Mouse (Mus musculus) heart, embryonic 15.5 days (tissue): ENCODE data around the gene Stoml1. TPM values are rescaled to one million over a fixed set of nuclear protein-coding genes. Genes with fewer than 3 reads are reported as not detected.

ENCODE experiments used
- ATAC-seq: fragments of 200-750 bp; cut with Nextera tagmentation; replicated peaks from 2 replicates; pipeline ENCODE4 v1.8.0; 2017; ENCODE audit warnings: low read depth, moderate TSS enrichment; ENCODE audit not compliant: insufficient number of reproducible peaks, insufficient read depth, low FRiP score
- H3K27ac ChIP-seq: fragments of 300-500 bp; sonication (generic); 2 replicates; pipeline ENCODE4 v1.5.1; 2015; ENCODE audit warnings: mild to moderate bottlenecking, inconsistent platforms
- H3K27me3 ChIP-seq: fragments of 300-500 bp; sonication (generic); 2 replicates; pipeline ENCODE4 v1.6.1; 2015; ENCODE audit warnings: inconsistent platforms
- H3K36me3 ChIP-seq: fragments of 300-500 bp; sonication (generic); 2 replicates; pipeline ENCODE4 v1.6.1; 2015; ENCODE audit warnings: mild to moderate bottlenecking, inconsistent platforms
- H3K4me1 ChIP-seq: fragments of 300-500 bp; sonication (generic); replicated peaks from 2 replicates; pipeline ENCODE4 v1.6.1; 2015; ENCODE audit warnings: inconsistent platforms
- H3K4me2 ChIP-seq: fragments of 300-500 bp; sonication (generic); 2 replicates; pipeline ENCODE4 v1.6.1; 2015; ENCODE audit warnings: inconsistent platforms, mild to moderate bottlenecking, moderate library complexity
- H3K4me3 ChIP-seq: fragments of 300-500 bp; sonication (generic); 2 replicates; pipeline ENCODE4 v1.5.1; 2015; ENCODE audit warnings: mild to moderate bottlenecking, inconsistent platforms
- H3K9ac ChIP-seq: fragments of 300-500 bp; sonication (generic); 2 replicates; pipeline ENCODE4 v1.6.1; 2015; ENCODE audit warnings: mild to moderate bottlenecking, inconsistent platforms
- H3K9me3 ChIP-seq: fragments of 300-500 bp; sonication (generic); replicated peaks from 2 replicates; pipeline ENCODE4 v1.6.1; 2016; ENCODE audit warnings: inconsistent platforms
- WGBS: fragments of 180-500 bp; shearing (Covaris S2); methylation state at CpG from one replicate; pipeline ENCODE4 v1.1.7; 2015; ENCODE audit warnings: mixed read lengths; 5-methylcytosine and 5-hydroxymethylcytosine counted together
- polyA plus RNA-seq: library from polyadenylated mRNA; unstranded; fragments of >200 nt; fragmentation: Nextera tagmentation; extraction: Ambion mirVana; gene quantifications from 2 replicates; pipeline ENCODE4 v1.2.1, GENCODE M21; 2015

Stoml1 gene
- polyA plus RNA-seq = 25.2 and 28.6 TPM in 2 replicates

DNA sequence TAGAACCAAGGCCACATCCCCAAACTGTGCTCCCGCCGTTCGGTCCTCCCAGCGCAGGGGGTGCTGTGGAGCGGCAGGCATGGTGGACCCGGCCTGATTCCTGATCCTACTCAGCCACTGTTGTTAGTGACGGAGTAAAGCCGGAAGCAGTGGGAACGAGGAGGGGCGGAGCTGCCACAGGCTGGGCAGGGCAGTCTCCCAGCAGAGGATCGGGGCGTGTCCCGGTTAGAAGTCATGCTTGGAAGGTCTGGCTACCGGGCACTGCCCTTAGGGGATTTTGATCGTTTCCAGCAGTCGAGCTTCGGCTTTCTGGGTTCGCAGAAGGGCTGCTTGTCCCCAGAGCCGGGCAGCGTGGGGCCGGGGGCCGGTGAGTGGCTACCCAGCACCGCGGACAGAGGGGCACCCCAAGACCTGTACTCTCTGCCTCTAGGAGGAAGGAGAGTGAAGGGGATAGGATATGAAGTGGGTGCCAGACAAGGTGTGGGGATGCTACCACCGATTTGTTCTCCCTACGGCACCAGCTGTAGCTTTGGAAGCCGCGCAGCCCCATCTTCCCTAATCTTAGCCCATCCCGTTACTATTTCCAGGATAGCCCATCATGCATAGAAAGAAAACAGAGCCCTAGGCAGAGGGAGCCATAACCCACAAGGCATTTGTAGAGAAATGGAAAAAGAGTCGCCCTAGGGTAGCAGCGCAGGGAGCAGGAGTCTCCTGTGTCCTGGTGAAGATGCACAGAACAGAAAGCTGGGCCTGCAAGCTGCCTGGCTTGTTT, at the start of gene Stoml1:
TSS of gene Stoml1 (plus strand) at position 132 of the 772 bp plus-strand sequence.
- Histone ChIP-seq H3K36me3 (peaks cover 15% of the 10 kb centered on the region), H3K27ac (peak within 1 kb of the TSS; percentile 83), H3K27me3 (no peaks in the 10 kb centered on the region), H3K4me2 (peak within 1 kb of the TSS; percentile 75), H3K4me1 (peaks cover 32% of the 10 kb centered on the region), H3K9me3 (no peaks in the 10 kb centered on the region), H3K4me3 (peak within 1 kb of the TSS; percentile 86), H3K9ac (peak within 1 kb of the TSS; percentile 85)
- under 1% methylated on average over 31 of the region's 31 CpGs for WGBS
- peak; percentile 92 for ATAC-seq

DNA sequence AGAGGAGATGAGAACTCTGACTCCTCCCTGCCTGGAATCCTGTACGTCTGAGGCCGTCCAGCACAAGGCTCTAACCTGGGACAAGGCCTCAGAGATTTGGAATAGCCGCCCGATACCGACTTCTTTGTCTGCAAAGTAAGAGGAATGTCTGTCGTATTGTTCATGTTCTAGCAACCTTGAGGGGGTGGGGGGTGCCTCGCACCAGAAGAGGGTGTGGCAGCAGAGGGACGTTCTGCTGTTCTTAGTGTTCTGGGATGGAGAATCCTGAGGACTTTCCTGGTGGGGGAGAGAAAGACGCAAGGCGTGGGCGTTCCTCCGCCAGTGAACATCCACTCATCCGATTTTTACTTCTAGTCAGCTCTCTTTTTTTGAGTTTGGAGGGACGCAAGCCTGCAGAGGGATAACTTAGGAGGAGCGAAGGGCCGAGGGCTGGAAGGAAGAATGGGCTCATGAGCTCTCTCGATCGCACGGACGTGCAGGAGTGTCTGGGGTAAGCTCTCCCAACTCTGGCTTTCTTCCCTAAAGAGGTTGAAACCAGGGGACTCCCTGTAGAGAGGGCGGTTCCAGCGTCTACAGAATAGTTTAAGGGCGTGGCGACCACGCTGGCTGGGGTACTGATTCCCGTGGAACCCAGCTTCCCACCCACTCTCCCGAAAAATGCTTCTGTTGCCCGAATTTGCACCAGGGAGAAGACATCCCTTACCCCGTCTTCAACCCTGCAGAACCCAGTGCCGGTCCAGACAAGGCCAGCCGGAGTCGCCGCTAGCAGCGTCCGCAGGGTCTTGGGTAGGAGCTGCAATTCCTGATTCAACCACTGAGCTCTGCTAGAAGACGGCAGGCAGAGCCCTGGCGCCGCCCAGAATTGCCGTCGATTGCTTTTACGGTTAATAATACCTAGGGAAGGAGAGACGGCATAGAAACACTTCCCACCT, 49.2 kb upstream of the Stoml1 start, which contains the start of the genes Islr and Islr2:
TSS of gene Islr (minus strand) at position 791 of the 932 bp plus-strand sequence.
TSS of gene Islr2 (minus strand) at position 804 of the 932 bp plus-strand sequence.
- Histone ChIP-seq H3K4me3 (peak within 1 kb of the TSS; percentile 54), H3K36me3 (no peaks in the 10 kb centered on the region), H3K4me2 (peak within 1 kb of the TSS; percentile 76), H3K4me1 (peaks cover 39% of the 10 kb centered on the region), H3K27ac (no peak within 1 kb of the TSS), H3K9ac (0 out of 2 replicates have a peak within 1 kb of the TSS, but pooled peaks have one; percentile 33), H3K9me3 (no peaks in the 10 kb centered on the region), H3K27me3 (peaks cover 54% of the 10 kb centered on the region)
- WGBS = 4% methylated on average over 42 of the region's 42 CpGs
- ATAC-seq = peak; percentile 75

- no peaks in the 10 kb centered on the region for H3K9me3 ChIP-seq
- H3K27me3 ChIP-seq = peaks cover 46% of the 10 kb centered on the region
- H3K4me3 ChIP-seq = peak overlapping the region; percentile 54
- H3K9ac ChIP-seq = 0 out of 2 replicates have a peak overlapping the region, but pooled peaks have one; percentile 33
- no peak overlapping the region for H3K27ac ChIP-seq
- no peaks in the 10 kb centered on the region for H3K36me3 ChIP-seq
- WGBS = 1% methylated on average over 18 of the region's 18 CpGs
- H3K4me2 ChIP-seq = peak overlapping the region; percentile 76
- peak; percentile 70 for ATAC-seq
- peaks cover 31% of the 10 kb centered on the region for H3K4me1 ChIP-seq
Observed at GRCm38 (mm10) chr9:58204448-58205000, 48.4 kb upstream of the Stoml1 start.

- Histone ChIP-seq H3K9me3 (no peaks in the 10 kb centered on the region), H3K4me2 (no peak overlapping the region), H3K9ac (no peak overlapping the region), H3K4me1 (peaks cover 38% of the 10 kb centered on the region), H3K36me3 (no peaks in the 10 kb centered on the region), H3K27ac (no peak overlapping the region), H3K4me3 (no peak overlapping the region), H3K27me3 (peaks cover 31% of the 10 kb centered on the region)
- WGBS = 81% methylated on average over 7 of the region's 7 CpGs
- ATAC-seq = no peak
Observed at GRCm38 (mm10) chr9:58206013-58206412, 47.0 kb upstream of the Stoml1 start.

DNA sequence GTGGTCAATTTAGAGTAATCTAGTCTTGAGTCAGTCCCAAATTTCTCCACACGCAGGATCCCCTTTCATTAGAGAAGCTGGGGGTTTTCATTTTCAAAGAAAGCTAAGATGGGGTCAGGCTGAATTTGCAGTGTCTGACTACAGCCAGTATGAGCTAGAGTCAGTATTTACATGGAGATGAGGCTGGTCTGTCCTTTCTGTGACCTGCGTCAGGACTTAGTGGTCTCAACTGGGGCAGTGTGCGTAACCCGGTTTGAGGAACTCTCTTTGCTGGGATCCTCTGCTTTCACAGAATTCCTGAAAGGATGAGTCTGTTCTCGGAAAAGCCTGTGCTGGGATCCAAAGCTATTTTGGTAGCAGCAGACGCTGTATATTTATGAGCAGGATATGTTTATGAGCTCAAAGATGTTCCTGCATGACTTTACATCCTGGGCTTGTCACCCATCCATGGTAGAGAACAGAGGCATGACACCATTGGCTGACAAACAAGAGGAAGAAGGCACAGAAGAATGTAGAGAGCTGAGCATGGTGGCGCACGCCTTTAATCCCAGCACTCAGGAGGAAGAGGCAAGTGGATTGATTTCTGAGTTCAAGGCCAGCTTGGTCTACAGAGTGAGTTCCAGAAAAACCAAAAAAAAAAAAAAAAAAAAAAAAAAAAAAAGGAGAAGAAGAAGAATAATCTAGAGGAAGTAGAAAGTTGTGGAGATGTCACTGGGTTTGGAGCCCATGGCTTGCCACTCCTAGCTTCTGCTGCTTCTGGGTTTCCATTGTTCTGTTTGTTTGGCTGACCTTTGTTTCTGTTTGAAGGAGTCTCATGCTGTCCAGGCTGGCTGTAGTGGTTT, 43.3 kb upstream of the Stoml1 start:
- H3K27ac ChIP-seq = no peak overlapping the region
- H3K4me3 ChIP-seq = no peak overlapping the region
- H3K9ac ChIP-seq = no peak overlapping the region
- 80% methylated on average over 8 of the region's 8 CpGs for WGBS
- H3K27me3 ChIP-seq = no peaks in the 10 kb centered on the region; the same call in 1 of the 2 replicates
- ATAC-seq = no peak
- no peaks in the 10 kb centered on the region for H3K36me3 ChIP-seq
- peaks cover 38% of the 10 kb centered on the region for H3K4me1 ChIP-seq
- no peaks in the 10 kb centered on the region for H3K9me3 ChIP-seq
- H3K4me2 ChIP-seq = no peak overlapping the region

GRCm38 (mm10) chr9:58210304-58210627, 42.7 kb upstream of the Stoml1 start:
- Histone ChIP-seq H3K9me3 (no peaks in the 10 kb centered on the region), H3K4me3 (no peak overlapping the region), H3K4me1 (peaks cover 39% of the 10 kb centered on the region), H3K4me2 (no peak overlapping the region), H3K27ac (no peak overlapping the region), H3K9ac (no peak overlapping the region), H3K36me3 (no peaks in the 10 kb centered on the region), H3K27me3 (no peaks in the 10 kb centered on the region)
- WGBS = 28% methylated on average over 2 of the region's 2 CpGs
- ATAC-seq = no peak

GRCm38 (mm10) chr9:58213377-58213776, 39.6 kb upstream of the Stoml1 start:
- H3K9me3 ChIP-seq = no peaks in the 10 kb centered on the region
- WGBS = 58% methylated on average over 5 of the region's 5 CpGs
- H3K4me2 ChIP-seq = no peak overlapping the region
- peaks cover 40% of the 10 kb centered on the region for H3K4me1 ChIP-seq
- ATAC-seq = no peak
- no peaks in the 10 kb centered on the region for H3K36me3 ChIP-seq
- H3K9ac ChIP-seq = no peak overlapping the region
- H3K27ac ChIP-seq = no peak overlapping the region; the same call in 1 of the 2 replicates
- H3K4me3 ChIP-seq = no peak overlapping the region
- H3K27me3 ChIP-seq = no peaks in the 10 kb centered on the region

DNA sequence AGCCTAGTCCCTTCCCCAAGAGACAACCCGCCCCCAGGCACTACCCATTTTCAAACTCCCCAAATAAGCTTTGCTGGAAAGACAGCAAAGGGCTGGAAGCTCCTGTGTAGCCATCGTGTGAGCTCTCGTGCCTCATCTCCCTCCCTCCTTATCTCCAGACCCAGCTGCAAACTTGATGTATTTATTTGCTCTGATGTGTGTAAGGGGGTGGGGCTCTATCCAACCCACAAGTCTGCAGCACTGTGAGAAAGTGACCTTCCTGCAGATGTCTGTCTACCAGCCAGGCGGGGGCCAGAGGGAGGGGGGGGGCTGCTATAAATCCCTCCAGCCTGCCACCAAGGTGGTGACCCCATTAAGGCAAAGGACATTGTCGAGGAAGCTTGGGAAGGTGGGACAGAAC, 39.1 kb upstream of the Stoml1 start:
- H3K4me1 ChIP-seq = peaks cover 40% of the 10 kb centered on the region
- ATAC-seq = peak; percentile 45; the same call in 1 of the 2 replicates
- H3K27me3 ChIP-seq = no peaks in the 10 kb centered on the region
- no peaks in the 10 kb centered on the region for H3K9me3 ChIP-seq
- H3K4me2 ChIP-seq = 0 out of 2 replicates have a peak overlapping the region, but pooled peaks have one; percentile 6
- no peaks in the 10 kb centered on the region for H3K36me3 ChIP-seq
- no peak overlapping the region for H3K9ac ChIP-seq
- no peak overlapping the region for H3K4me3 ChIP-seq
- WGBS = 14% methylated on average over 5 of the region's 5 CpGs
- peak overlapping the region; percentile 38 for H3K27ac ChIP-seq

DNA sequence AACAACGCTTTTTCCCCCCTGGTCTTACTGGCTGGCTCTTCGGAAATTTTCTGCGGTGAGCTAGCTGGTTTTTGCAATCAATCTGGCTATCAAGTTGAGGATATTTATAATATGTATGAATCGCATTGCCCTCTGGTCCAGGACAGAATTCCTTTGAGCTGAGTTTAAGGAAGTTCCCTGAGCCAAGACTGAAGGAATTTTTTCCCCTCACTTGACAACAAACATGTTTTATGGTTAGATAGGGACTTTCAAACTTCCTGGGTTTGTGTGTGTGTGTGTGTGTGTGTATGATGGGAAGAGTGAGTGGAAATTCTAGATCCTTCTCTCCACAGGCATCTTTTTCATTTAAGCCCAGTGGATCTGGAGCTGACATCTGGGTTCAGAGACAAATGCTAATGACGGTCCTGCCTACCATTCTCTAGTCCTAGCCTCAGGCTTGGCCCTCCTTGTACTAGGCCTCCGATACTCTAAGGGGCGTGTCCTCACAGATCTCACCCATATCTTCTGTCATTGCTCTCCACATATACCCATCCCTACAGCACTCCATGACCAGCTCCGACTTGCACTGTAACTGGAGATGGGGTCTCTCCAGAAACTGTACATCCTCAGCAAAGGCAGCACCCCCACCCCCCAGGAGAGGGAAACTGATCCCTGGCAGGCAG, 38.3 kb upstream of the Stoml1 start:
- Histone ChIP-seq H3K27ac (peak overlapping the region; percentile 53), H3K4me2 (no peak overlapping the region), H3K4me1 (peaks cover 40% of the 10 kb centered on the region), H3K9me3 (no peaks in the 10 kb centered on the region), H3K9ac (no peak overlapping the region), H3K27me3 (no peaks in the 10 kb centered on the region), H3K4me3 (no peak overlapping the region), H3K36me3 (0 out of 2 replicates have a peak, but pooled peaks cover 2% of the 10 kb centered on the region)
- WGBS = 47% methylated on average over 8 of the region's 8 CpGs
- 0 out of 2 replicates have a peak, but pooled peaks have one; percentile 37 for ATAC-seq

GRCm38 (mm10) chr9:58216402-58216801, 36.6 kb upstream of the Stoml1 start:
- H3K27me3 ChIP-seq = no peaks in the 10 kb centered on the region
- H3K4me1 ChIP-seq = peaks cover 27% of the 10 kb centered on the region
- H3K36me3 ChIP-seq = peaks cover 13% of the 10 kb centered on the region
- no peak overlapping the region for H3K4me3 ChIP-seq
- 55% methylated on average over 6 of the region's 6 CpGs for WGBS
- no peak overlapping the region for H3K27ac ChIP-seq
- no peaks in the 10 kb centered on the region for H3K9me3 ChIP-seq
- ATAC-seq = no peak
- no peak overlapping the region for H3K9ac ChIP-seq
- H3K4me2 ChIP-seq = no peak overlapping the region
